Mouse (Mus musculus) lung, postnatal 36 days (tissue): ENCODE measurements at regions not wholly inside any gene's neighbourhood (a gene's known extent, or its start where the extent isn't known, plus 50 kb on each side); places are given as distances from the start of the nearest gene placed in this dataset.

ENCODE experiments used
- DNase-seq: peaks from one replicate; pipeline ENCODE4 v3.0.0; 2022; ENCODE audit warnings: mixed read lengths

DNA sequence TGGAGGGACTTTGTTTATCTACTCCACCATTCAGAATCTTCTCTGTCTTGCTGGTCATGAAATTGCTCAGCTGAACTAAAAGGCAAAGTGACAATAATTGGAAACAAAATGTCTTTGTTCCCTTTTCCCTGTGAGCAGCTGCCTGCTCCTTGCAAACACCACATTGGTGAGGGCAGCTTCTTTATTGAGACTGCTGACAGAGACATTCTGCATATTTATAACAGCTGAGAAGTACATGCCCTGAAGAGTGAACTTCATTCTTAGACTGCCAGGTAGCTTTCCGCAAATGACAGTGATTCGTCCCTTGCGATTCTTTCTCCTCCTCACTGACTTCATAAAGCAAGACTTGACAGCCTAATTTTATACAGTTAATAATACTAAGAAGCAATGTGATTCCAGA is 237.0 kb downstream of the Cps1 start:
- DNase-seq, result no peak

DNA sequence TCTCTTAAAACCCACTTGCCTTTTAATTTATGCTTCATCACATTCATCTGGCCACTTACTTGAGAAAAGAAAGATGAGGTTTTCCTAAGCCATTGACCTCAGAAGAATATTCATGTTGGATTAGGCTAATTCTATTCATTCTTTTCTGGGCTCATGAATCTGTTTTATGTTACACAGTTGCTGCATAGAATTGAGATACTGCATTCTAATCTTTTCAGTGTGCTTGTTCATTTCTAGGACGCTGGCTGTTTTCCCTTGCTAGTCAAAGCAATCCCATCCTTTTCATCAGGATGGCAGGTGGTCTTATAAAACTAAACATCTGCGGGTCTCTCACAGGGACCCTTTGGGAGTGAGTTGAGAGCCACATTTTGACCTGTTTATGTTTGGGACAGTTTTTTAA is 243.2 kb downstream of the Cps1 start:
- no peak for DNase-seq

DNA sequence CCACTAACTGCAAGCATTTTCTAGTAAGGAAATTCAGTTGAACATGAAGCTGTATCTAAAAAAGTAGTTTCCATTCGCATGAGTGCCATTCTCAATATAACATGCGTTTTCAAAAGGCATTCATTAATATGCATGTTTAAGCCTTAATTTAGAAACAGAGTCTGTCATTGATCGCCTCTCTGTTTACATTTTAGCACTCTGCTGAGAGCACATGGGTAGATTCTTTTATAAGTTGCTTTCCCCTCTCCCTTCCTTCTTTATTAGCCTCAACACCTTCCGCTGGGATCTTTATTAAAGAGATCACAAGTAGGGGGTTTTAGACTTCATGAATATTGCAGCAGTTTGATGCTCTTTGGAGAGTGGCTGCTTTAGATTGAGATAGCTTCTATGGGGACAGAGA is 243.7 kb downstream of the Cps1 start:
- no peak for DNase-seq

DNA sequence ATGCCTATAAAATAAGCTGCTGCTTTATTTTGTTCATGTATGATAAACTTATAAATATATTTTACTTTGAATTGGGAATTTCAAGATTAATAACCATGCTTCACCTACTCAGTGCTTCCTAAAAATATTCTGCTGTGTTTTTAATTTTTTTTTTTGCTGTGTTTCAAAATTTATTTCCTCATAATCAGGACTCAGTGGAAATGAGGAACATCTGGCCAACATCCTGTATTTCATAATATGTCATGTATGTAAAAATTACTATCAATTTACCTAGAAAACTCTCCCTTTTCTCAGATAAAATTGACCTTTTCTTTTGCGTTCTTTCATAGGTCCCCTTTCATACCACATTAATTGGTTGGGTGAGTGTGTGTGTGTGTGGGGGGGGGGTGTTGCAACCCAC is 259.5 kb downstream of the Cps1 start:
- no peak for DNase-seq

DNA sequence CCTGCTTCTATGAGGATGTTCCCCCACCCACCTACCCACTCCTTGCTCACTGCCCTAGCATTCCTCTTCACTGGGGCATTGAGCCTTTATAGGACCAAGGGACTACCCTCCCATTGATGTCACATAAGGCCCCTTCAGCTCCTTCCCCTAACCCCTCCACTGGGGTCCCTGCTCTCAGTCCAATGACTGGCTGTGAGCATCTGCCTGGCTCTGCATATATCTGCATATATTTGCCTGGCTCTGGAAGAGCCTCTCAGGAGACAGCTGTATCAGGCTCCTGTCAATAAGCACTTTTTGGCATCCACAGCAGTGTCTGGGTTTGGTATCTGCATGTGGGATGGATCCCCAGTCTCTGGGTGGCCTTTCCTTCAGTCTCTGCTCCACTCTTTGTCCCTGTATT is 262.6 kb downstream of the Cps1 start:
- no peak for DNase-seq

DNA sequence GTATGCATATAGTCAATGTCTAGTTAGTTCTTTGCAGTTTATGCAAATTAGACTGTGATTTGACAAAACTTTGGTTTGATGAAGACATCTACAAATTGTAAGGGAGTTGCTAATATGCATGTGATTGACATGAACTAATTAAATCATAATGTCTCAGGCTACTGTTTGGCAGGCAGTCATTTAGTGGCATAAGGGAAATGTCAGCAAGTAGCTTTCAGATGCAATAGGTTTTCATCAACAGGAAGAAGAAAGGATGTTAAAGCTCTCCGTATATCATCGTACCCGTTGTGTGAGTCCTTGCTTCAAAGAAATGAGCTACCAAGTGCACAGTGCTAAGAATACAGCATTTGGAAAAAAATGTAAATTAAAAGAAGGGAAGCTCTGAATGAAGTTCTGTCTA is 264.1 kb downstream of the Cps1 start:
- no peak for DNase-seq

DNA sequence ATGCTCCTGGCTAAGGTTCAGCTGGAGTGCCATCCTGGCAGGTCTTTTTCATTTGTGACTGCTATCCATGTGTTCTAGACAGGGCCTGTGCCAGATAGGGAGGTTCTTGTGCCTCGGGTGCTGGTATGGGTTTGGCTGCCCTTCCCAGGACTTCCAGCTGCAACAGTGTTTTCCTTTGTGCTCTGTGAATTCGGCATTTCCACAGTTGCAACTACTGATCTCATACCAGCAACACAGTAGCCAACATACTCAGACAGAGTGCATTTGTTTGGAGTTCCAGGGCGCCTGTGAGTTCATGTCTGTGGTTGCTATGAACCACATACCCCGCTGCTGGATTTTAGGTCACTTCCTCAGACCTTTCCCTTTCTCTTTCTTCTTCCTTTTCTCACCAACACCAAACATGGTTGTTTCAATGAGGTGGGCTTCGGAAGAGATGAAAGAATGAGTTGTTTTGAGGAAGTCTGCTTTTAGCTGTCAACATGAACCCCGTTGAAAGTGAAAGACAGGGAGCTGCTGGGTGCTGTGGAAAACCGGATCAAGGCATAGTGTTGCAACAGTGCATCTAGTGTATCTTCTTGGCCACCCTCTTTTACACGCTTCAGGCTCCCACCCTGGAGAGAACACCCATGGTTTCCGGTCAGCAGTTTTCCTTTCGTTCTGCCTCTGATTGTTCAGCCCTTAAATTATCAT is 275.1 kb downstream of the Cps1 start:
- no peak for DNase-seq

DNA sequence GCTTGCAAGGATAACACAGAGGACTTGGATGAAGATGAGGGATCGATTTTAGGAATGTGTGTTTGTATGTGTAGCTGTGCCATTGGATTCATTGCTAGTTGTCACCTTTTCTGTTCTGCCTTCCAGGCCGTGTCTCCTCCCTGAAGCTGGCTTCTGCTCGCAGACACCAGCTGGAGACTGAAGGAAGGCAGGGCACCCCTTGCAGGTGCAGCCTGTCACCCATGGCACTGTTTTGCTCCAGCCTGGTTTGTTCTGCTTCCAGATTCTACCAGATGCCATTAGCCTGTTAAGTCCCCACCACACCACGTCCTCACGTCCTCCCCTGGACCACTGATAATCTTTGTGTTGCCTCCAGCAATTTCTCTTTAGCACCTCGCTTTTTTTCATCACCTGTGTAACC is 286.7 kb downstream of the Cps1 start:
- no peak for DNase-seq

DNA sequence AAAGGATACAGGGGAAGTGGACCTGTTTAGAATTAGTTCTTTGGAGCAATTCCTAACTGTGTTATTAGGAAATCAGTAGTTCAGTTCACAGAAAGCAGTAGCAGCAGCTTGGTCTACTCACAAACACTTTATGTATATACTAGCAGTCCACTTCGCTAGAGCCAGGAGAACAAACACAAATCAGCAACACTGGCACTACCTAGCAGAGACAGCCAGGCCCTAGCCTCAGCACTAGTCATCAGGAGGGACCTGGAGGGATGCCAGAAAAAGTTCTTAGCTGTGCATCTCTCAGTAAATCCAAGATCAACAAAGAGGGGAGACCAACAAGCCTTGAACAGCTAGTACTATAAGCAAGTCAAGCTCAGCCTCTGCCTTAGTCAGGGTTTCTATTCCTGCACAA is 294.4 kb downstream of the Cps1 start:
- DNase-seq, result no peak

DNA sequence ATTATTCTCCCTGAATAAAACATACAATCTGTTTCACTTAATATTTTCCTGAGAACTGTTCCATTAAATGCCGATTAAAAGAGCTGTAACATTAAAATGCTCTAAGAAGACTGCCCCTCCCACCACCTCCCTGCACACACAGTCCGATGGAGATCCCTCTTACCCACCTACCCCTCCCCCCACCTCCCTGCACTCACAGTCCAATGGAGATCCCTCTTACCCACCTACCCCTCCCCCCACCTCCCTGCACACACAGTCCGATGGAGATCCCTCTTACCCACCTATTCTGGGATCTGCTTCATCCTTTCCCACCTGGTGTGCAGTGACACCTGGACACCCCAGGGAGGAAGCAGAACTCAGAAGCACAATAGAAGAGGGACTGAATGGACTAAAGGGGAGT is 305.6 kb downstream of the Cps1 start:
- no peak for DNase-seq

DNA sequence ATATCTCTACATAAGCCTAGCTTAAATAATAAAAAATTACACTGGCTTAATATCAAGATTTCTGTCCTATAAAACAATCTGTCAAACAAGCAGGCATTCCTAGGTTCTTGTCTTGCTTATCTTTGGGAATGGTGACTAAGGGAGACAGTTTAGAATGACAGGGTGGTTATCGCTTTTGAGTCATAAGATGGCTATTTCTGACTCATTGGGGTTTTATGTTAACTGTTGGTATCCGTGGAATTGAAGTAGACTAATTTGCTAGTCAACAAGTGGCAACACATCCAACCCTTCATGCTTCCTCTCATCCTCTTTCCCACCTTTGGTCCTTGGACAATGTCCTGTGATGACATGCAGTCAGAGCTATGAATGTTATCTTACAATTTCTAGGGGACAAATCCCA is 328.0 kb downstream of the Cps1 start:
- no peak for DNase-seq

DNA sequence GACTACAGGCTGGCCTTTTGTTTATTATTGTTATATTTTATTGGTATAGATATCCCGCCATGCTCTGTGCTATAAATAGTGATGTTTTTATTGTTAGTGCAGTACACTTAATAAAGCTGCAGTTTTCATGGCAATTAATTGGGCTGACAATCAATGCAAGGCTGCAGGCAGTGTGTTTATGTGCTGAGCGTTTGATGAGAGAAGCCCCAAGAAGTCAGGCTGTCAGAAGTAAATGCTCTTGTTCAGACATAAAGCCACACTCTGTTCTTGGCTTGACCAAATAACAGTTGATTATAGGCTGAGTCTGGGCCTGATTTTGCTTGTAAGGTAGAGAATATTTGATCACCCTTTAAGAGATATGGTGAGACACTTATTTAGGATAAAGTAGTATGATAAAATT is 341.4 kb downstream of the Cps1 start:
- no peak for DNase-seq

DNA sequence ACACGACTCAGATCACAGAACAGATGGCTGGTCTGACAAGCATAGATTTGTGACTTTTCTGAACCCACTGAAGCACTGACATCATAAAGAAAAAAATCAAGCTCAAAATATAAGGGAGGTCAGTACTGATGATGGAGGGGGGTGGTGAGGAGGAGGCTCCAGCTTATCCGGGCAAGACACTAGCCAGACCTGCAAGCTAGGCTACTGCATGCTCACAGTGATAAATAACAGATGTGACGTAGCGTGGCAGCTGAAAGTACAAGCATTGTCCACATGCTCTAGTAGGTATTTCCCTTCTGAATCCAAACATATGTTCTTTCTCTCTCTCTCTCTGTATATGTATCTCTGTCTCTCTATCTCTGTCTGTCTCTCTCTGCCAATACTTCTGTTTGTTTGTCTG is 342.7 kb downstream of the Cps1 start:
- DNase-seq, result no peak

DNA sequence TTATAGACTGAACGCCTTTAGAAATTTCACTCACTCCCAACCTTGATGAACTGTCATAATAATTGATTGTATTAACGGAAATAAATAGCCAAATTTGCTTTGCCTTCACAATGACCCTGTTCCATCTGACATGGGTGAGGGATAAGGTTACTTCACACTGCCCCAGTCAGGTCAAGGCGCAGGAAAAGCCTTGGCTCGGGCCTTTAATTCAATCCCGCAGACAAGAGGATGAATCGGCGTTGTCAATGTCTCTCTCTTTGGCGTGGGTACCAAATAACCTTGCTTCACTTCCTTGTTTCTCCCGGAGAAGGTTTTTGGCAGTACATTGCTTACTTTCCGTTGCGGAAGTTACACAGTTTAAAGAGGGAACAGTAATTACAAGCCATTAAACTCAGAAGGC is 354.2 kb downstream of the Cps1 start:
- no peak for DNase-seq

DNA sequence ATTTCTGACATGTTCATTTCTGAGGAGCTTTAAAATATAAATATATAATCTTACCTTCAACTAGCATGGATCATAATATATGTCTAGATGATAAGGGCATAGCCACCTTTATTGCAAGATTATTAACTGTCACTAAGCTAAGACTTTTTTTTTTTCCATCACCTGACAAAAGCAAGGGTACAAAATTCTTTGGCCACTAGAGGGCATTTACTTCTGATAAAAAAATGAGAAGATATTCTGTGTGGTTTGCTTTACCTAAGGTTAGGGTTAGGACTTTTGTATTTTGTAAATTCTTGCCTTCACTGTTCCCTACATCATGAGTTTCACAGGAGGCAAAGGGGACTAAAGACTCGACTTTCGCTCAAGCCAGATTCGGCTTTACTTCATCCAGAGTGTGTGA is 355.1 kb downstream of the Cps1 start:
- DNase-seq, result peak; percentile 4

DNA sequence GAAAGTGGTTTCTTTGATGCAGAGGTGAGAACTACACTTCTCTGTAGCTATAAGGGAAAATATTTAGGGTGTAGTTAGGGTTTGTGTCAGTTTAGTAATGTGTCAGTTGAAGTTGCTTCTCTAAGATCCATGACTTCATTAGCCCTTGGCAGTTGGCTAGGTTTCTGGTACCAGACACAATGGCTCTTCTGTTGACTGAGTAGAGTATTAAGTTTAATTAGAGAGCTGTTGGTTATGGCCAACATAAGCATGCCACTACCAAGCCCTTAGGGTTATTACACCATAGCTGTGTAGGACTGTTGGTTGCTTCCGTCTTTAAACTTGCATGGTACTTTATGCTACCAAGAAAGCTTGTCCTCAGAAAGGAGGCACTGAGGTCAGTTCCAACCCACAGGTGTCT is 359.1 kb downstream of the Cps1 start:
- no peak for DNase-seq

DNA sequence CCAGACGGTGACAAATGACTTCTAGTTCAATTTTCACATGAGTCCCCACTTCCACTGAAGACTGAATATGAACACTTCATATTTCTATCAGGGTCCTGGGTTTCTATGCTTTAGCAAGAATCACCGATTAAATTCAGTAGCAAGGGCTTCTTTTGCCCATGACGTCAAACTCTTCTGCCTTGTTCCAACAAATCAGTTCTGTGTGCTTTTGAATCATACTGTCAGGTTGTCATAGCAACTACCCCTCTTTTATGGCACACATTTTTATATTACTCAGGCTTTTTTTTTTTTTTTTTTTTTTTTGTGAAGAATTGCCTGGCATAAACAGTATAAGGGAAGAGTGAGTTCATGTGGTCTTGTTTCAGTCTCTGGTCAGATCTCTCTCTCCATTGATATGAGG is 381.3 kb downstream of the Cps1 start:
- DNase-seq, result no peak

DNA sequence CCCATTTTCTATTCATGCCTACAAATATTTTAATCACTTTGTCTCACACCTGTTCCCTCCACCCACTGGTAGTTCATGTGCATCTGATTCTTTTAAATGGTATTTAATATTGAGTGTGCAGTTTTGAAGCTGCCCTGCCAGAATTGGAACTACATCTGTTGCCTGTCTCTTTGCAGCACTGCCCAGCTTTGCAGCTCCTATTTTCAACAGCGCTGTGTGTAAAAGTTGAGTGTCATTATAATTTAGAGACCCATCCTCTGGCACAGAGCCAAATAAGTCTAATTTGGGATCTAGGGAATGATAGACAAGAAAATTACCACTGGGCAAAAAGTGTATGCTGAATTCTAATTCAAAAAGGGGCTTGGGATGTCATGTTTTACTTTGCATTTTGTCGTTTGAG is 382.9 kb downstream of the Cps1 start:
- DNase-seq, result no peak

DNA sequence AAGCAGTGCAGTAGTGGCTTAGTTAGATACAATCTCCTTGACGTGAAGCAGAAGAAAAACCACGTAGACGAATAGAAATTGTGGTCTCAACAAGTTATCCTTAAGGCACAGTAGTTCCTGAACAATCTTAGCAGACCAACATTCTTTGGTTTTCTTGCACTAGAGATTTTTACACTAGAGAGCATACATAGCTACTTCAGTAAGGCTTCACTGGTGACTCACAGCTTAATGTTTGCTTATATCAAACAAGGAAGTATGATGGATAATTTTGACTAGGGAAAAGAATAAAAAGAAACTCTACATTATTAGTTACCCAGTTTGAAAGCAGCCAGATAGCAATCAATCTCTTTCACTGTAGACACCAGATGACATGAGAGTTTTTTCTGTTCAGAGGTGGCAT is 395.5 kb downstream of the Cps1 start:
- DNase-seq, result peak; percentile 2

DNA sequence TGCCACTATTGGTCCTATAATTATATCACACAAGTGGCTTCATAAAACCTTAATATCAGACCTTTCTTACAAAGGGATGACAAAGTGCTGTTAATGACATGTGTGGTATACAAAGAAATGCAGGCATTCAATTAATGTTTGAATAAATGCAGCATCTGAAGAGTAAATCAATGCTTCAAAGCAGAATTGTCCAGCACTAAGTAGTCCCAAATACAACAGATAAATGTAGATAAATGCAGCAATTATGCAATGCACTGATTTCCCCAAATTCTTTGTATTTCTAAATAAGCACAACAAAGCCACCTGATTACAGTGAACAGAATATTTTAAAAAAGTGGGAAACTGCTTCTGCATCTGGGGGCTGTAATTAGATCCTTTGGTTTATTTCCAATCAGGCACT is 435.9 kb downstream of the Cps1 start:
- DNase-seq, result no peak

DNA sequence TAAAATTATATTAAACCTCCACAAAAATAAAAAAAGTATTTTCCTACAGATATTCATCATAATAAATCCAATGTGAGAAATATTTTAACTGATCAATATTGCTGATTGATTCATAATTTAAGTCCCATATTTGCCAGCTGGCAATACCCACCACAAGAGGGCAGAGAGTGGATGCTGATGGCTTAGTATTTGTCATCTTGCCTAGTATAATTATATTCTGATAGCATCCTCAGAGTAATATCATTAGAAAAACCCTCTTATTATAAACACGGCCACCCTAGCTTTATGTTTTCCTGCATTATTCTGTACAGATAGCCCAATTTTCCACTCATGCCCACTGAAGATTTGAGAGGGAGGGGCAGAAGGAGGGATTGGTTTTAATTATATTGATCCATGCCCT is 436.4 kb downstream of the Cps1 start:
- no peak for DNase-seq

DNA sequence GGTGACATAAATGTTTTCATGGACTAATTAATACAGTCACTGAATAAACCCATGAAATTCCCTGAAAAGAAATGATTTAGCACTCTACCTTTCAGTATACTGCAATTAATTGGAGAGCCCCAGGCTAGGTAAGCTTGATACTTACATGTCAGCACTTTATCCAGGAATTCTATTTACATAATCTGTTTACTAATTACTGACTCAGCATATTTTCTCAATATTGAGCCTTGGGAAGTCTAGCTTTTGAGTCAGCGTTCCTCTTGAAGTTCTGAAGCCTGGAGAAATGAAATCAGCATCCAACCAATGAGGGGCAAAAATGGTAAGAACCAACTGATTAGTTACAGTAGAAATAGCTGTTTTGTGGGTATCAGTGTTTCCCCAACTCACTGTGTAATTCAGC is 448.8 kb downstream of the Cps1 start:
- DNase-seq, result no peak

DNA sequence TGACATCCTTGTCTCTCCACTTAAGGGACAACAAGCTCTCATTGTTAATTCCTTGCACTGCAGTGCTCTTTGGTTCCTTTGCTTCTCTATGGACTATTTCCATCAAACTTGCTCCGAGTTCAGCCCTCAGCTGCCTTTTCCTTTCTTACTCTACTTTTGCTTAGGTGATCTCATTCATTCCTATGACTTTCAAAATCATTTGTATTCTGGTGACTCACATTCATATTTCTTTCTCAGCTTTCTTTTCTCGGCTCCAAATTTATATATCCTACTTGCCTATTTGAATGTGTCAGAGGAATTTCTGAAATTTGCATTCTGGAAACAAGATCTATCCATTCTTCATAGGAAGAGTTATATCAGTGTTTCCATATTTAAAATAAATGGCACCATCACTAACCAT is 456.9 kb downstream of the Cps1 start:
- DNase-seq, result no peak
